Mouse (Mus musculus): Measurements from ENCODE around the gene Gm20388. TPM values are rescaled to one million over a fixed set of nuclear protein-coding genes. Genes with fewer than 3 reads are reported as not detected.

The Gm20388 gene
- total RNA-seq, 1 experiment from 2014 or later = 35.7 TPM

DNA sequence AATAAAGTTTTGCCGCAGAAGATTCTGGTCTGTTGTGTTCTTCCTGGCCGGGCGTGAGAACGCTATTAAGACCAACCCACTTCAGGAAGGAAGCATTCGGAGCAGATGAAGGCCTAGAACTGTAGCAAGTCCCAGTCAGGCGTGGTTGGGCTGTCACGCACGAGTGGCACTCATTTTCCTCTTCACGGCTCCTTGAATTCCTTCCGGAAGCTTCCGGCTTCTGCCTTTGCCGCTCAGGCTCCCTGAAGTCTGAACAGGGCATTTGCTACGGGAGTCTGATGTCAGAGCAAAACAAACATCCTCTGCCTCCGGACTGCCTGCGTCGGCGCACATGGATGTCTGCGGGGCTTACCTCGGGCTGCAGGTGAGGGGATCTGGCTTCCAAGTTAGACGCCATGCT is 4214.6 kb downstream of the Gm20388 start:
- no peak for ATAC-seq (replicated peaks; ENCODE audit: low read depth, poor library complexity, severe bottlenecking)

- no peak for ATAC-seq (replicated peaks; ENCODE audit: low read depth, poor library complexity, severe bottlenecking)
Measured at GRCm38 (mm10) chr8:124137261-124137660, 4226.6 kb downstream of the Gm20388 start.

DNA sequence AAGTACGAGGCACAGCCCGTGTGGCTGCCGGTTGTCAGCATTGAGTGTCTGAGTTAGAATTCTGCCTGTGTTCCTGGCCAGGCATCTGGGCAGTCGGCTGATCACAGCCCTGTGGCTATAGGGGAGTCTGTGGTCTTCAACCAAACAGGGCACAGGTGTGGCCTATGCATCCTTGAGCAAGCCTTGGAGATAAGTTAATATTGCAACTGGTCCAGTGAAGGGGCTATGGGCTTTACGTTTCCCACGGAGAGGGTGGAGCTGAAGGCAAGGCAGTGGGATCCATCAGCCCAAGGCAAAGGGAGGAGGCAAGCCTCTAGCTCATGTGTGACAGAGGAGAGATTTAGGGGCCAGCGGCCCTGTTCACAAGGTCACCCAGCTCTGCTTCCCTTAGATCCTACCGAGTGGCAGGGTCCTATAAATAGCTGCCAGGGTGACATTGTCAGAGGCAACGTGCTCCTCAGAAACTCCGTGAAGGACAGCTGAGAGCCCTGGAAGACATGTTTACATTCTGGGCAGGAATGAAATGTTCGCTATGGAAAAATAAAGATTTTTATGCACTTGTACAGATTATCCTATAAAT is 4229.7 kb downstream of the Gm20388 start:
- no peak for ATAC-seq (replicated peaks; ENCODE audit: low read depth, poor library complexity, severe bottlenecking)

GRCm38 (mm10) chr8:124140868-124141431 is 4230.3 kb downstream of the Gm20388 start:
- no peak for ATAC-seq (replicated peaks; ENCODE audit: low read depth, poor library complexity, severe bottlenecking)

DNA sequence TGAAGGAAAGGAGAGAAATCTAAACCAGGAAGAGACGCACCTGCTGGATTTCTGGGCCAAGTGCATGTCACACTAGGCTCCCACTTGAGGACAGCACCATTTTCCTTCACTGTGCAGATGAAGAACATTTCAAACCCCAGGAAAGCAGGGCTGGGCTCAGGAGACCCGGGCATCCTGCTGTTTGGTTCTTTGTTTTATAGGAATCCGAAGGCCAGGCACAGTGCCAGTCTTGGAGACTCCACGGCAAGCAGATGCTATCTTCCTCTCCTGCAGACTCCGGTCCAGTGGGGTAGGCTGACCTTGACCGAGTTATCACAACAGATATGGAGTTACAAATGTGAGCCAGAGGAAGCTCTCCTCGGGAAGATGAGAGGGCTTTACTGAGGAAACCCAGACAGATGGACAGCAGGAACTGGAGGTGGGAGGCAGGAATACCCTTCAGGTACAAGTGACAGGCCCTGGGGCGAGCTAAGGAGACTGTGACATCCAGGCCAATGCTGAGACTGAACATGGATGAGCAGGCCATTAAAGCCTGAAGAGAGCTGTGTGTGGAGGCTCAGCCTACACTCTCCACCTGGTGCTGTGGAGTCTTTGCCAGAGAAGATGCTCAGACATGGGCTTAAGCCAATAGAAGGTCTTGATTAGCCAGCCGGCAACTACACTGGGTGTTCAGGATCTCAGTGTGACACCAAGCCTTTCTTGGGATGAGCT is 4231.2 kb downstream of the Gm20388 start:
- ATAC-seq (replicated peaks; ENCODE audit: low read depth, poor library complexity, severe bottlenecking) = no peak

- no peak for ATAC-seq (replicated peaks; ENCODE audit: low read depth, poor library complexity, severe bottlenecking)
Measured at GRCm38 (mm10) chr8:124143003-124143402, 4232.4 kb downstream of the Gm20388 start.

GRCm38 (mm10) chr8:124143871-124144618 is 4233.4 kb downstream of the Gm20388 start:
- no peak for ATAC-seq (replicated peaks; ENCODE audit: low read depth, poor library complexity, severe bottlenecking)

DNA sequence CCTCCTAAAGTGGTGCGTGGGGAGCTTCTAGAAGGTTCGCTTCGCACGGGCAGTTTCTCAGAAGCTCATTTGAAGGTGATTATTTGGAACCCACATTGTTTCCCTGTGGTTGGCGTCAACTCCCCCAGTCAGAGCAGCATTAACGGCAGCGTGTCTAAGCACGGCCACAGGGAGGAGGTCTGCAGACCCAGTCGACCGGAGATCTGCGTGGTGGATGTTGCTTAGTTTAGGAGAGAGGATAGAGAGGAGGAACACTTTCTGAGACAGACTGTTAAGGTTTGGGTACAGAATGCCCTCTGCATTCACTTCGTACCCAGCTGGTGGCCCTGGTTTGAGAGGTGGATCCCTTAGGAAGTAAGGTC is 4234.0 kb downstream of the Gm20388 start:
- ATAC-seq (replicated peaks; ENCODE audit: low read depth, poor library complexity, severe bottlenecking) = no peak

GRCm38 (mm10) chr8:124146286-124146685 is 4235.6 kb downstream of the Gm20388 start:
- no peak for ATAC-seq (replicated peaks; ENCODE audit: low read depth, poor library complexity, severe bottlenecking)

GRCm38 (mm10) chr8:124150009-124150408 is 4239.4 kb downstream of the Gm20388 start:
- ATAC-seq (replicated peaks; ENCODE audit: low read depth, poor library complexity, severe bottlenecking) = no peak

DNA sequence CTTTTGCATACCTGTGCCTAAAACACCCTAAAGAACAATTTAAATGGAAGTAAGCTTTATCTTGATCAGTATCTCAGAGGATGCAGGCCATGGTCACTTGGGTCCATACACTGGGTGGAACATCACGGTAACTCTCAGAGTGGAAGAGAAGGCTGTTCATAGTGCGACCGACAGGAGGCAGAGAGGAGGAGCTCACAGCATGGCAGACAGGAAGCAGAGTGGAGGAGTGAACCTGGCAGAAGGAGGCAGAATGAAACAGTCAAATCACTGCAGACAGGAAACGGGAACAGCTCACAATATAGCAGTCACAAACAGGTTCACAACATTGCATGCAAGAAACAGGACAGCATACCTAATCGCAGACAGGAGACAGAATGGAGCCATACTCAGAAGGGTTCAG is 4239.9 kb downstream of the Gm20388 start:
- ATAC-seq (replicated peaks; ENCODE audit: low read depth, poor library complexity, severe bottlenecking) = no peak

GRCm38 (mm10) chr8:124151881-124152280 is 4241.2 kb downstream of the Gm20388 start:
- ATAC-seq (replicated peaks; ENCODE audit: low read depth, poor library complexity, severe bottlenecking) = no peak

GRCm38 (mm10) chr8:124152771-124153170 is 4242.1 kb downstream of the Gm20388 start:
- ATAC-seq (replicated peaks; ENCODE audit: low read depth, poor library complexity, severe bottlenecking) = no peak

DNA sequence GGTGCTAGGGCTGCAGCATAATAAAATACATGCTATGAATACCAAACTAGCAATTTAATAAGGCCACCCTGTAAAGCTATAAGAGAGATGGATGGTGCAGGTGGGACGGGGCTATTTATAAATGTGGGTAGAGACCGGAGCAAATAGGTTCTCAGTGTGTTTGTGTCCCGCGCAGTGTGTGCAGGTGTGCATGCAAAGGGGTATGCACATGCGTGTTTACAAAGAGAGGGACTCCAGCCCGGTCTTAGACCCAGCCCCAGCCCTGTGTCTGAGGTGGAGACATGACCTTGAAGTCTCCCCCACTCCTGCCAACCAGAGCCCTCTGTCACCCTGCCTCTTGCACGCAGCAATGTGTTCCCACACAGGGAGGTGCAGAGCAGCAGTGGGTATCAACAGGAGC is 4245.7 kb downstream of the Gm20388 start:
- ATAC-seq (replicated peaks; ENCODE audit: low read depth, poor library complexity, severe bottlenecking) = no peak

DNA sequence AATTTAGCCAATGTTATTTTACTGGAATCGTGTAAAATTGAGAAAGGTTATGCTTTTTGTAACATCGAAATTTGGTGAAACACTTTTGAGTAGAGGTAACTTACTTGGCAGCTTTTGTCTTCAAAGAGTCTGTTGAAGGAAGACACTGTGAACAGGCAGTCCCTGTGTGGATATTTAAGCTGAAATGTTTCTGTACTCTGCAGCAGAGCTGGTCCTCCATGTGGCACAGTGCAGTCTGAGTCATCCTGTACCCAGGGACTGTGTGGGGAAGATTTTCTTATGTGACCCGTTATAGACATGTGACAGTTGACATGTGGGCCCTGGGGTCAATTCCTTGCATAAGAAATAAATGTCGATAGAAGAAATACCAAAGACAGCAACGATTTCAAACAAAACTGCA is 4251.0 kb downstream of the Gm20388 start:
- ATAC-seq (replicated peaks; ENCODE audit: low read depth, poor library complexity, severe bottlenecking) = no peak

DNA sequence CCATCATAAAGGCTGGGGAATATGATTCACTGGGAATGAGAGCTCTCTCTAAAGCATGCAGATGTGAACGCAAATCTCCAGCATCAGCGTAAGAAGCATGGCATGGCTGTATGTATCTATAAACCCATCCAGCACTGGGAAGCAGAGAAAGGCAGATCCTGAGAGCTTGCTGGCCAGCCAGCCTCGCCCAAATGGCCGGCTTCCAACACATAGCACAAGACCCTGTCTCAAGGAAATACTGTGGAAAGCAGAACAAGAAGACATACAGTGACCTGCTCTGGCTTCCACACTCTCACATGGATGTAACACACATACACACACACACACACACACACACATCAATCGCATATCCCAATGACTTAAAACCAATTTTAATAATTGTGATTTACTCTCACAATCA is 4252.6 kb downstream of the Gm20388 start:
- ATAC-seq (replicated peaks; ENCODE audit: low read depth, poor library complexity, severe bottlenecking) = no peak

GRCm38 (mm10) chr8:124169749-124170148 is 4259.1 kb downstream of the Gm20388 start:
- no peak for ATAC-seq (replicated peaks; ENCODE audit: low read depth, poor library complexity, severe bottlenecking)

GRCm38 (mm10) chr8:124170671-124171070 is 4260.0 kb downstream of the Gm20388 start:
- no peak for ATAC-seq (replicated peaks; ENCODE audit: low read depth, poor library complexity, severe bottlenecking)

DNA sequence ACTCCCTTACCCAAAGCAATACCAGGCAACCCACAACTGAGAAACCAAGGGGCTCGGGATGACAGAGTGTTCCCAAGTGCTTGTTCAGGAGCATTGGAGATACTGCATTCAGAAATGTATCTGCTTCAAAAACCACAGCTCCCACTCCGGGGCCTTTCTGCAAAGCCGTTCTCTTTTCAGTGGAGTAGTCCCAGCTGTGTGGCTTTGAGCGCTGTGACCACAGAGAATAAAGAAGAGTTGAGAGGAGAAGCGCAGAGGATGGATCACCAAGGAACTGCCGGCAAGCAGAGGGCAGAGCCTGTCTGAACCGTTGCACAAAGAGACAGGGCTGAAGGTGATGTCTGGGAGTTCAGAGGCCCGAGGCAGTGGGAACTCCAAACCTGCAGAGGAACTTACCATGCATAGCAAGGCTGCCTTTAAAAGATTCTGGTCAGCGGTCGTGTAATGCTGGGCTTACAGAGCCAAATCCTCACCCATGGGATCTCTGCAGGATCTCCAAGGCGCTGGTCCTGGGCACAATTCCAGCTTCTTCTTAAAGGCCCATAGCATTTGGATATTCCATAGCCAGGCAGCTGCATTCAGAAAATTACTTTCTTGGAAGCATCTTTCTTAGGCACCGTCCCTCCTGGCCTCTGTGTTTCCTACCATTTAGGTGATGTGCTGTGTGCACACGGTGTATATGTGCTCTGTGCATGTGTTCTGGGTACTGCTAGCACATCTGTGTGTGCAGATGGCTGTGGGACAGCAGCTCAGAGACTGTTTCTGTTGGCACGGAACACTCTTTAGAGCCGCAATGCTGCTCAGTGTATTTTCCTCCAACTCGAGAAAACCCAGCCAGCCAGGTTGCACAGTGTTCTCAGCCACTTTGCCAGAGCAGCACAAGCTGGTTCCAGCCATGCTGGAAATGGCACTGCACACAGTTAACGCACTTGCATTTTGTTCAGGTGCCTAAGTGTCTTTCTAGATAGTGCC is 4261.2 kb downstream of the Gm20388 start:
- ATAC-seq (replicated peaks; ENCODE audit: low read depth, poor library complexity, severe bottlenecking) = peak; percentile 29; the same call in 1 of the 2 replicates

DNA sequence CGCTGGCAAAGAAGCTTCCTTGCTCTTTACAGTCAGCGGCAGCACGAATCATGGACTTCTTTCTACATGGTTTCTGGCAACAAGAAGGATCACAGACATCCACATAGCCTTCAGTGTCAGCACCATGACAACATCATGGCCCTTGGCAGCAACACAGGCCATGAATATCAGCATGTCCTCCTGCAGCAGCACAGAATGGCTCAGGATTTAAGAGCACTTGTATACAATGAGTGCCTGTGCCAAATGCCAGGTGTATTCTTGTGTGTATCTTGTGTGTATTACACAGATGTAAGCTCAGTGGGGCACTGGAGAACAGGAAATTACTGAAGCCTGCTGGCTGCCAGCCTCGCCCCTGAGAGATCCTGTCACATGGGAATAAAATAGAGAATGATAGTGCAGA is 4263.0 kb downstream of the Gm20388 start:
- no peak for ATAC-seq (replicated peaks; ENCODE audit: low read depth, poor library complexity, severe bottlenecking)

All from common myeloid progenitor, adult 5-6 weeks (primary cell).